In genomic region chr15:97705211-97706050, GRCm38 (mm10) we compare ENCODE assay signal across 8 mouse cellular contexts. TPM values are rescaled to one million over a fixed set of nuclear protein-coding genes. Genes with fewer than 3 reads are reported as not detected.
DNase-seq lines count a peak whose midpoint lies in the region; ATAC-seq and TF ChIP-seq lines count a peak whose summit lies in the region.

Gene Rpap3, minus strand, starts transcription at chr15:97705825.

- H3K9ac ChIP-seq in embryonic facial prominence, embryonic 13.5 days, result peak within 1 kb of the TSS; percentile 96
- peak within 1 kb of the TSS; percentile 94 for H3K9ac ChIP-seq in heart, adult 2 months (ENCODE audit: low read depth, low read length)
- peak within 1 kb of the TSS; percentile 95 for H3K9ac ChIP-seq in limb, embryonic 12.5 days (replicated peaks)
- peak within 1 kb of the TSS; percentile 91 for H3K9ac ChIP-seq in midbrain, embryonic 14.5 days (replicated peaks; ENCODE audit: low read length)

- TF ChIP-seq POLR2A in heart, adult 2 months (IDR thresholded peaks at IDR 0.05; ENCODE audit: insufficient read depth, low read depth, low read length), result peak; percentile 90

- no peak for TF ChIP-seq CTCF in heart, adult 2 months (IDR thresholded peaks at IDR 0.05)

- H3K79me2 ChIP-seq in heart, adult 2 months (replicated peaks; ENCODE audit: control insufficient read depth, insufficient read depth, low read length), result no peaks in the 10 kb centered on the region

- WGBS in embryonic facial prominence, embryonic 13.5 days, result under 1% methylated on average over 71 of the region's 71 CpGs
- WGBS in heart, adult 2 months, result under 1% methylated on average over 71 of the region's 71 CpGs
- 1% methylated on average over 69 of the region's 71 CpGs for WGBS in limb, embryonic 12.5 days
- WGBS in midbrain, embryonic 14.5 days, result under 1% methylated on average over 71 of the region's 71 CpGs

- TF ChIP-seq EP300 in heart, adult 2 months (IDR thresholded peaks at IDR 0.05; ENCODE audit: insufficient read depth, low read depth, low read length), result no peak

- intact Hi-C loops in heart, adult 2 months (cut with DNase I), result loop anchor here (1.0 kb wide), 1 partner anchor 37 kb away; no protein-coding TSS in a partner anchor

- H3K9me3 ChIP-seq in embryonic facial prominence, embryonic 13.5 days, result no peaks in the 10 kb centered on the region
- no peaks in the 10 kb centered on the region for H3K9me3 ChIP-seq in limb, embryonic 12.5 days
- H3K9me3 ChIP-seq in midbrain, embryonic 14.5 days (ENCODE audit: control insufficient read depth, low read length), result no peaks in the 10 kb centered on the region

- peak; percentile 77 for DNase-seq in 416B (ENCODE audit: low read depth)
- DNase-seq in adrenal gland, postnatal 4 days (ENCODE audit: low spot score in 2 of 2), result peak; percentile 77 to 78
- DNase-seq in heart, adult 2 months, result peak; percentile 91 to 92
- DNase-seq in kidney, adult 8-10 months, result peak; percentile 83 to 87
- peak; percentile 94 for DNase-seq in midbrain, embryonic 14.5 days
- DNase-seq in spleen, adult 18-20 months, result peak; percentile 70 to 86

- peak within 1 kb of the TSS; percentile 83 for H3K4me2 ChIP-seq in embryonic facial prominence, embryonic 13.5 days
- H3K4me2 ChIP-seq in limb, embryonic 12.5 days, result peak within 1 kb of the TSS; percentile 88
- peak within 1 kb of the TSS; percentile 80 for H3K4me2 ChIP-seq in midbrain, embryonic 14.5 days (ENCODE audit: low read length)

- peaks cover 19% of the 10 kb centered on the region for H3K4me1 ChIP-seq in embryonic facial prominence, embryonic 13.5 days
- peaks cover 2% of the 10 kb centered on the region for H3K4me1 ChIP-seq in heart, adult 2 months (ENCODE audit: control insufficient read depth, insufficient read depth, low read length)
- peaks cover 14% of the 10 kb centered on the region for H3K4me1 ChIP-seq in limb, embryonic 12.5 days (replicated peaks)
- peaks cover 14% of the 10 kb centered on the region; the same call in 1 of the 2 replicates for H3K4me1 ChIP-seq in midbrain, embryonic 14.5 days (ENCODE audit: control insufficient read depth, insufficient read depth, low read length)

- peaks cover 25% of the 10 kb centered on the region for H3K36me3 ChIP-seq in embryonic facial prominence, embryonic 13.5 days
- no peaks in the 10 kb centered on the region for H3K36me3 ChIP-seq in heart, adult 2 months (ENCODE audit: control insufficient read depth, insufficient read depth, low read length)
- peaks cover 26% of the 10 kb centered on the region for H3K36me3 ChIP-seq in limb, embryonic 12.5 days
- peaks cover 26% of the 10 kb centered on the region for H3K36me3 ChIP-seq in midbrain, embryonic 14.5 days (ENCODE audit: control insufficient read depth, insufficient read depth, low read length)

- peak within 1 kb of the TSS; percentile 97 for H3K4me3 ChIP-seq in embryonic facial prominence, embryonic 13.5 days
- peak within 1 kb of the TSS; percentile 74 for H3K4me3 ChIP-seq in heart, adult 2 months
- H3K4me3 ChIP-seq in limb, embryonic 12.5 days (replicated peaks), result peak within 1 kb of the TSS; percentile 99
- peak within 1 kb of the TSS; percentile 88 for H3K4me3 ChIP-seq in midbrain, embryonic 14.5 days (replicated peaks; ENCODE audit: low read depth, low read length)

- peak within 1 kb of the TSS; percentile 73 for H3K27ac ChIP-seq in embryonic facial prominence, embryonic 13.5 days
- H3K27ac ChIP-seq in heart, adult 2 months, result peak within 1 kb of the TSS; percentile 81
- H3K27ac ChIP-seq in limb, embryonic 12.5 days, result peak within 1 kb of the TSS; percentile 64
- peak within 1 kb of the TSS; percentile 68 for H3K27ac ChIP-seq in midbrain, embryonic 14.5 days (replicated peaks; ENCODE audit: low read depth, low read length)

- no peaks in the 10 kb centered on the region for H3K27me3 ChIP-seq in embryonic facial prominence, embryonic 13.5 days
- no peaks in the 10 kb centered on the region for H3K27me3 ChIP-seq in heart, adult 2 months (ENCODE audit: control insufficient read depth, insufficient read depth, low read length)
- H3K27me3 ChIP-seq in limb, embryonic 12.5 days, result no peaks in the 10 kb centered on the region
- no peaks in the 10 kb centered on the region for H3K27me3 ChIP-seq in midbrain, embryonic 14.5 days (ENCODE audit: control insufficient read depth, insufficient read depth, low read length)

- peak; percentile 86; the same call in 1 of the 2 replicates for ATAC-seq in embryonic facial prominence, embryonic 13.5 days (ENCODE audit: insufficient number of reproducible peaks, insufficient read depth, low FRiP score, low TSS enrichment, low read depth)
- peak; percentile 88 for ATAC-seq in limb, embryonic 12.5 days (ENCODE audit: insufficient number of reproducible peaks, insufficient read depth, low FRiP score, low TSS enrichment, low read depth)
- ATAC-seq in midbrain, embryonic 14.5 days (ENCODE audit: low FRiP score, low TSS enrichment), result peak; percentile 90

RNA-seq across cellular contexts. Expression of gene Rpap3, which starts in this region (rescaled TPM):
- total RNA-seq in adrenal gland, postnatal 4 days (2021), result 10 to 100 TPM; 25.6 to 26.9 TPM
- 28.6 and 28.7 TPM in 2 replicates for polyA plus RNA-seq in embryonic facial prominence, embryonic 13.5 days (2015; fragmentation: Nextera tagmentation; extraction: Ambion mirVana)
- total RNA-seq in heart, adult 2 months (2021), result 10 to 100 TPM; 12.7 to 14.2 TPM
- 4.4 and 7.4 TPM in 2 replicates for polyA plus RNA-seq in heart, adult 2 months (2012; rRNA removed)
- 39.4 and 40.4 TPM in 2 replicates for polyA plus RNA-seq in limb, embryonic 12.5 days (2016; fragmentation: Nextera tagmentation; extraction: Ambion mirVana)
- 45.5 and 50.3 TPM in 2 replicates for polyA plus RNA-seq in midbrain, embryonic 14.5 days (2014; fragmentation: Nextera tagmentation; extraction: Ambion mirVana)

Comparison
In these comparisons a context has a peak if more than half of its experiments do, and no peak if none do; other contexts are left out.
1. Peak in every context shown above with its lines: DNase-seq, ATAC-seq, H3K4me3 ChIP-seq and H3K27ac ChIP-seq.